Mouse (Mus musculus) mouse embryonic stem cell (cell line): Measurements from ENCODE around the gene Cgnl1.

Experiments
- in situ Hi-C, 2 experiments: fragments of 300-500 bp; cut with MboI; formaldehyde crosslinking; loops; 1 replicate in 1 of 2; 3 replicates in 1 of 2; pipeline ENCODE4 v1.14.3; 2019 to 2020; ENCODE audit warnings: low sequenced_read_pairs in 2 of 2, low pct_unique_long_range_greater_than_20kb in 1 of 2, mixed read lengths in 1 of 2; ENCODE audit not compliant: unreplicated experiment in 1 of 2

The Cgnl1 gene

DNA sequence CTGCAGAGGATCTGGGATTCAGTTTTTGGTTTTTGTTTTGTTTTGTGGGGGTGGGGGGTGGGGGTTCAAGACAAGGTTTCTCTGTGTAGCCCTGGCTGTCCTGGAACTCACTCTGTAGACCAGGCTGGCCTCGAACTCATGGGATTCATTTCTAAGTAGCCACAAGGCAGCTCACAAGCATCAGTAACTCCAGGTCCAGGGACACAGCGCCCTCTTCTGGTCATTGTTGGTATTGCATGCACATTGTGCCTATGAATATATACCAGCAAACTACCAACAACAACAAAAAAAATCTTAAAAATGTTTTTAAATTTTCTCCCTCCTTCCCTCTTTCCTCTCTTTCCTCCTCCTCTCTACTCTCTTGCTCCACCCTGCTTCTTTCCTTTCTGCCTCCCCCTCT, 156.8 kb downstream of the Cgnl1 start:
- in situ Hi-C loops = loop anchor here in 1 of 2 experiments (5.0 kb wide), 1 partner anchor 72 kb away; no protein-coding TSS in a partner anchor

DNA sequence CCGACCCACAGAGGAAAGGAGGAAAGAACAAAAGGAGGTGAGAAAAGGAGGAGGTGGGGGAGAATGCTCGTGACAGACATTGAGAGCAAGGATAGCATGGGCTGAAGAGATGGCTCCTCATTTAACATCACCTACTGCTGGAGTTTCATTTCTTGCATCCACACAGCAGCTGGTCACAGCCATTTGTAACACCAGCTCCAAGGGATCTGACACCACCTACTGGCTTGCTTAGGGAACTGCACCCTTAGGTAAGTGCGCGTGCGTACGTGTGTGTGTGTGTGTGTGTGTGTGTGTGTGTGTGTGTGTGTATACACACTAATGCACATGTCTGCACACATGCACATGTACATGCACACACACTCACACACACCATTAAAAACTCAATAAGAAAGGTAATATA, 158.4 kb downstream of the Cgnl1 start:
- in situ Hi-C loops = loop anchor here in 1 of 2 experiments (5.0 kb wide), 1 partner anchor 71 kb away; no protein-coding TSS in a partner anchor

DNA sequence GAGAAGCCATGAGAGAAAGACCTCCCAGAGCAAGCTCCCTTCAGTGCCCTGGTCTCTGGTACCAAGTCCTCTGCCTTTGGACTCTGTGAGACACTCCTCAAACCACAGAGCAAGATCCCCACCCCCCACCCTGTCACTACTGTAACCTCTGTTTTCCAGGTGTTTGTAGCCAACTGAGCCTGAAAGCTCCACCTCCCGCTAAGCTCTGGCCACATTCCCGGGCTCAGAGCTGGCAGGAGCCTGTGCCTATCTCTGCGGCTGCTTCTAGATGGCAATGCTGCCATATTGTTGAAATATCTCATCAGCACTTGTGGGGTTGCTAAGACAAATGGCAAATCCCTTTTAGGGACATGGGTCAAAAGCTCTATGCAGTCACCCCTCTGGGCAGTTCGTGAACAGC, 159.5 kb downstream of the Cgnl1 start:
- in situ Hi-C loops = loop anchor here in 1 of 2 experiments (5.0 kb wide), 1 partner anchor 70 kb away; no protein-coding TSS in a partner anchor

DNA sequence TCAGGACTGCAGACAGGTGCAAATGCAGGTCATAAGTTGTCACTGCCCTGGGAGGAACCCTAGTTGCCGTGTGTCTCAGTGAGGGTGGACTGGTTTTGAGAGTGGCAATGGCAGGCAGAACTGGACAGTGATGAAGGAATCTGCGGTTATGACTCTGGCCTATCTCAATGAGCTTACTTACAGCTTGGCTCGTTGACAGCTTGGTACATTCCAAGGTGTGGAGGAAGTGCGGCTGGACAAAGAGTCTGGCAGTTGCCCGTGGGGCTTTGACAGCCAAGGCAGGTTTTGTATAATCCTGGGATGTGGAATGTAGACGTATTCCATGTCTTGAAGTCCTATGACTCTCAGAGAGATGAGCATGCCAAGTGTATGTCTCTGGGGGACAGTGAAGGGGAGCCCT, 162.4 kb downstream of the Cgnl1 start:
- in situ Hi-C loops = no loop called here

DNA sequence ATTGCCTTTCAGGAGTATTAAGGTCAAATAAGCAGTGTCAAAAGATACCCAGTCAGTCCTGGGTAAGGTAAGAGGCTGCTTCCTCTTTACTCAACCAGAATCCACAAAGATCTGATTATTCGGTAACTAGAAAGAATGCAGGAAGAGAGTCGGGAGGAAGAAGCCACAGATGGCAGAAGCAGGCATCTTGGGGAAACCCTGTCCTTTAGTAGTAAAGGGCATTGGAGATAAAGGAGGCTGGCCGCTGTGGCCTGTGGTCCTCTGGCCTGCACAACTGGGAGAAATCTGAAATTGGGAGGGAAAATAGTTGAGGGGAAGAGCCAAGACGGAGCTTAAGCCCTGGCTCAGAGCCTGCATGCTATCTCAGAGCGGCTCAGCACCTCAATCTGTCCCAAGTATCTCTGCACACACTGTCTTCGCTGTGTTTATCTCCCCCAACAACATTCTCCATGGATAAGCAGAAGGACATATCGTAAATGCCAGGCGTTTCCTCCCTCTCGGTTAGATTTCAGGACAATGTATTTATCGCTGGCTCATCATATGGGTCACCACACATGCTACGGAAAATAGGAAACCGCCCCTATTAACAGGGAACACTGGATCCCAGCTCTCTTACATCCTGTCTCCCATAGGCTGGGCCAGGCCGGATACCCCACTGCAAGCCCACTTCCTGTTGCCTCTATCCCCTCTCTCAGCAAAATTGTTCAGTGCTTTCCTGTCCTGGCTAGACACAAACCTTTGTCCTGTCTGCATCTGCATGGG, 164.9 kb downstream of the Cgnl1 start:
- in situ Hi-C loops = no loop called here

DNA sequence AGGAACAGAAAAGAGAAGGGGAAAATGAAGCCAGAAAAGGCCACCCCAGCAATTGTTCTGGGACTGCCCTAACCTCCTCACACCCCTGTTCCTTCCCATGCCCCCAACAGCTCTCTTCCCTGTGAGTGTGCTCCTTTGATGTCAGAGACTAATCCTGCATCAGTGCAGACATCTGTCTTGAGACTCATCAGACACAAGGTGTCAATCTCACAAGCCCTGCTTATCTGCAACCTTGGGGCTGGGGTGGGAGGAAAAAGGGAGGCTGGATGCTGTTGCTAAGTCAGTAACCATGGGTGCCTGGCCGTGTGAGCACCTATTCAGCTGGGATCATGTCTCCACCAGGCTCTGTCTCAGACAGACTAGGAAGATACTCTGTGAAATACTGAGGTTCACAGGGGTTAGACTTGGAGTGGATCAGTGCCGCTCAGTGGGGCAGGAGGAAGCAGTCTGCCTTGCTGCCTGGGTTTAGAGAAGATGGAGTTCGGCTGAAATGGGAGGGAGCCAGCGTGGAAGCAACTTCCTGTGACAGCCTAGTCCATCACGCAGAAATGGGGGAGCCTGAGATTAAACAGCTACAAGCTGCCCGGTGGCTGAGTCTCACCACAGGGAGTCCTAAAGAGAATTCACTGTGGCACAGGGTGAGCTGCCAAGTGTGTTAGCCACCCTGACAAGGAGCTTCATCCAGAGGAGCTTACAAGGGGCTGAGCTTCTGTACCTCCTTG, 166.3 kb downstream of the Cgnl1 start:
- in situ Hi-C loops = no loop called here

DNA sequence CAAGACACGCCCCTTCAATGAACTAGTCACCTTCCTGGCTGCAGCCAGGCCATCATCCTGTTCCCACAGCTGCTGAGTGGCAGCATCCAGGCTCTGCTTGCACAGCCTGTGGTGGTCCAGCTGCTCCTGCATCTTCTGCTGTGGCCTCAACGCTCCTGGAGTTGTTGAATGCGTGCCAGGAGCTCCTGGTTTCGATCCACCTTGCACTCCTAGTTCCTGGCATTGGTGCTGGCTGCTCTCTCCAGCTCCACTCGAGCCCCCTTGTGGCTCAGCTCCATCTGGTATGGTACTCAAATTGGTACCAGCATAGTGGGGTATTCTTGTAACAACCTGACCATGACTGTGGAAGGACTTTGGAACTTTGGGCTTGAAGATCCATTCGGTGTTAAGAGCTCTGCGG, 171.5 kb downstream of the Cgnl1 start:
- in situ Hi-C loops = no loop called here

DNA sequence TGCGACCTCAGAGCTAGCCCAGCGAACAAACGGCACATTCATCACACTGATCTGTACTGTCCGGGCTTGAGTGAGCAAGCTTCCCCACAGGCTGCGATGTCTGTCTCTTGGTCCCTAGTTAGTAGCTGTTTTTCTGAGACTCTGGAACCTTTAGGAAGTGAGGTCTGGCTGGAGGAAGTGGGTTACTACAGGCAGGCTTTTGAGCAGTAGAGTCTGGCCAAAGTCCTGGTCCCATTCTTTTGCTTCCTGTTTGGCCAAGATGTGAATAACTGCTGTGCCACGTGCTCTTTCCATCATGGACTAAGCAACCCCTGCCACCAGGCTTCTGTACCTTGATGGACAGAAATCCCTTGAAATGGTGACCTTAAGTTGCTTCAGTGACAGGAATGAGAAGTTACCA, 174.5 kb downstream of the Cgnl1 start:
- in situ Hi-C loops = no loop called here

DNA sequence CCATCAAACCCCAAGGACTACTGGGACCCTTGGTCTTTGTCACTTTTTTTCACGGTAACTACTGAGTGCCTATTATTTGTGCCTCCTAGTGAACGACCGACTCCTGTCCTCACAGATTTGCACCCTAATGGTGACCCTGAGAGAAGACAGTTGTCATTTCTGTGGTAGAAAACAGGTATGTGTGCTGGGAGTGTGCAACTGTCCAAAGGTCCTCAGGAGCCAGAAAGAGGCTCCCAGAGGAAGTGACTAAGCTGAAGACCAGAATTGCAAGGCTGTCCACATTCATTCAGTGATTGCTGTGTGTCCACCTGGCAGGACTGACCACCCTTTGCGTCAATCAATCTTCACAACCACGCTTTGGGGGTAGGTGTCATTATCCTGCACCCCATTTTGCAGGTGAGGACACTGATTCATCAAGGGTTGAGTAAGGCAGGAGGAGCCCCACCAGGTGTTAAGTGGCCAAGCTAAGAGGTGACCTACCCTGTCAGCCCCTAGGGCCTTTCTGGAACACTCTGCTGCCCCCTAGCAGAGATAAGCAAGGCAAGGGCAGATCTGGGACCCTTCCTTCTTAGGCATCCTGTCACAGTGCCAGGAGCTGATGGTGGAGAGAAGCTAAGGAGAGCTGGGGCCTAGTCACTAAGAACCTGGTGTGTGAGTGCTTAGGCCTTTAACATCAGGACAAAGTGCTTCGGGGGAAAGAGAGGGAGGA, 178.7 kb downstream of the Cgnl1 start:
- in situ Hi-C loops = no loop called here

DNA sequence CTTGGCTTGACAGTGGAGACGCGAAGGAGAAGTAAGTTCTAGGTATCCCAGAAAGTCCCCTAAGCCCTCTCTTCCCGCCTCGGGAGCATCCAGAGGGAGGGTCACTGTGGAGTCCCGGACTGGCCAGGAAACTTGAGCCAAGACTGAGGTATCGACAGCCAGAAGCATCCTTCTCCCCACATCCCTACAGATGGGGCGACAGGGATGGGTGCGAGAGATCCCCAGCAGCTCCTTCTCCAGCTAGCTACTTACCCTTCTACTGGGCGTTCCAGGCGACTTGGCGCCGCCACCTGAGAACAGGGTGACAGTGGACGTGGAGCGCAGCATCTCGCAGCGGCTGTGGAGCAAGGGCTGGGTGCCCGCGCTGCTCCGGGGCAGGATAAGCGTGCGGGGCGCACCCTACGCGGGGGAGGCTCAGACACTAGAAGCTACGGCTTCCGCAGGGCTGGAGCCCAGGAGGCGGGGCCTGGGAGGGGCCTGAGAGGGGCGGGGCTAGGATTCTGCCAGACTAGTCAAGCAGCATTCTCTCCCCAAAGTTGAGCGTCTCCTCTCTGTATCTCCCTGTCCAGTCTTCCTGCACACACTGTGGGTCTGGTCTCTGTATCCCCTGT, 179.4 kb downstream of the Cgnl1 start, which contains the start of gene Myzap:
Gene Myzap, minus strand, starts transcription at position 423 of the 611 bp plus-strand sequence.
- in situ Hi-C loops = no loop called here

DNA sequence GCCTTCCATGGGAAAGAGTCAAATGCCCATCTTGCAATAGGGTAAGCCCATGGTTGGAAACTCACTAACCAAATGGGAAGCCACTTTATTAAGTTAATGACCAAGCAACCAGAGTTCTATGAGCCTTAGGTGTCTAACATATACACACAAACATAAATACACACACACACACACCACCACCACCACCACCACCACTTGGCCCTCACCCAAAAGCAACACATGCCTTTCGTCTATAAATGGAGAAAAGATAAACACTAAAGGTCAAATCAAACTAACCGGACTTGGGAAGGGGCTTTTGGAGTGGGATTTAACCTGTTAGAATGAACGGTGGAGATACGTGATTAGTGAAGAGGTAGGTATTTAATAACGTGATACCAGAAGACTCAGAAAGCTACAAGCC, 180.3 kb downstream of the Cgnl1 start:
- in situ Hi-C loops = no loop called here

DNA sequence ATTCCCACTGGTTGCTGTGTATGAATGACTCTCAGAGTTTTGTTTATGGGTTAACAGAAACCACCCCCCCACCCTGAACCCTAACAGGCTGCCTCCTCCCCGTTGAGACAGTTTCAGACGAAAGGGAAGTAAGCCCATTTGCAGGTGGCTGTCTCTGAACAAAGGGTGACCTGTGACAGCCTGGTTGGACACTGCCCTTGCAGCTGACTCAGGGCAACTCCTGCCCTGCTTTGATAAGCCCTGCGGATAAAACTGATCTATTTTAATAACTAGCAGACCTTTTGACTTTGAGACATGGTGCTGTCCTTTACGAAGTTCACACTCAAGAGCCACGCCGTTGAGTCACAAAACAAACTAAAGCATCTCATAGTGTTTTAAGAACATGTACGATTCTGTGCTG, 181.6 kb downstream of the Cgnl1 start:
- in situ Hi-C loops = no loop called here

DNA sequence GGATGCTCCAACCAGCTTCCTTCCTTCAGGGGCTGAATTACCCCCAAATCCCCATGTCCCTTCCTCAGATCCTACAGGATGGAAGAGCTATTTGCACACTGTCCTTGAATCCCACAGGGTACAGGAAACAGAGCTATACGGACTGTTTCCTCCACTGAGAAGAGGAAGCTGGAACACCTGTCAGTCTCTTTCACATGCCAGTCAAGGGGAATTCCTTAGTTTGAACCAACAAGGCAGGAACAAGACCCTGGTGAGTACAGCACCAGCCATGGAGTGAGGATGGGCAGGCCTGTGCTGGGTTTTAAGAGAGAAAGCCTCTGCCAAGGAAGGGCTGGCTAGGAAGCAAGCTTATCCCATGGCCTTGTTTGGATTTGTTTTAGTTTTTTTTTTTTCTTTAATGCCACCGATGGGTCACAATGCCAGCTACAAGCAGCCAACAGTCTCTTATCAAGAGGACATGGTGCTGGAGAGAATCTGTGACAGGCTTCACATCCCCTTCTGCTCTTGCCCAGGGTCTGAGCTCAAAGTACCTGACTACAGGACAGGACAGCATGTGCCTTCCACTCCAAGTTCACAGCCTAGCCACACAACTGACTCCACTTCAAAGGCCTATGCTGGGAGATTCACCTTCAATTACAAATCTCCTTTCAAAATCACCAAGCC, 182.3 kb downstream of the Cgnl1 start:
- in situ Hi-C loops = no loop called here

DNA sequence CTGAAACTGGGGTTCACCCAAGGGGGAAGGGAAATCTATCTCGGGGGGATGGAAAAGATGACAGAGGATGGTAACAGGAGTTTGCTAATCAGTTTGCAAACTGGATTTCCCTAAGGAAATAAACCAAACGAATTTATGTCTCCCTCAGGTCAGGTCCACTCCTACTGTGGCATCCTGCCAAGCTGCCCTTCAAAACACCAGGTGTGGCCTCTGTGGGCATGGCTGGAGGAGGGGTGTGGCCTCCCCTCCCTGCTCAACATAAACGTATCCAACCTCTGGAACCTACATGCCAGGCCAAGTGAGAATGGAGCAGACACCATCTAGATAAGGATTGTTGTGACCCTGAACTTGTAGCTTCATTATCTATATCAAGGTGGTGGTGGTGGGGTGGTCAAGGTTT, 185.0 kb downstream of the Cgnl1 start:
- in situ Hi-C loops = no loop called here

DNA sequence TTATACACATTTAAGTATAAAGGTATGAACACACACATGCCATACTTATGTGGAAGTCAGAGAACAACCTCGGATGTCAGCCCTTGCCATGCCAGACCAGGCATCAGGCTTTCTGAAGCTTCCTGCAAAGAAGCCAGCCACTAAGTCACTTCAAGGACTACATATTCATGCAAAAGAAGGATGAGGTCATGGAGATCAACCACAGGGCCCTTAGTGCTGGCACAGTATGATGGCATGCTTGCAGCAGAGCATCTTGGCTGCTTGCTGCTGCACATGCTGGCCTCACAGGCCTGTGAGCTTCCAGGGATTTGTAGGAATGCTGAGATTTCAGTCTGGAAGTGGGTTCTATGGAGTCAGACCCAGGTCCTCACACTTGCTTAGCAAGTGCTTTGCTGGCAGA, 188.6 kb downstream of the Cgnl1 start:
- in situ Hi-C loops = no loop called here

DNA sequence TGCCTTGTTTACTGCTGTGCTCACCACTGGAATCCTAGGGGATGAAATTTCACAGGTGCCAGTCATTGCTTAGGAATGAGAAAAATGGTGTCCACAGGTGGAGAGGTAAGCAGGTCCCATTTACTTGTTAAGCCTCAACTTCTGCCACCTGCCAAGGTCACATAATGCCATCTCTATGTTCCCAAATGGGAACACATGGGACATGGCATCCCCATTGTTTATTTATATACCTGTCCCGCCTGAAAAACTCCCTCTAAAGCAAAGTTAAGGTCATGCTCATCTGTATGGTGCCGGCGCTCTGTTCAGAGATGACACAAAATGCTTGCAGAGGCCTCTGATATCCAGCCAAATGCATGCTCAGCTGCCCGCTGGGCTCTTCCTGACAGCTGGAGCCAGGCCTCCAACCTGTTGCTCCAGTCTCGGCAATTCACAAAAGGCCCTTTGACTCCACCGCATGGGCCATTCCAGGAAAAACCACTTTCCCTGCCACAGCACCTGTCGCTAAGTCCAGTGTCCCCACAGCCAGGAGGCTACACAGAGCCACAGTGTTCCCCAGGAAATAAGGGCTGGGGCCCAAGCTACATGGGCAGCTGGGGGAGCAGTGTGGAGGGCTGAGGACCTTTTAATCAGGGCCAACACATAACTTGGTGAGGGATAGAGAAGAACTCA, 192.4 kb downstream of the Cgnl1 start:
- in situ Hi-C loops = no loop called here
